Mouse (Mus musculus) heart, adult 8-10 months (tissue): ENCODE data around the gene Usp7. TPM values are rescaled to one million over a fixed set of nuclear protein-coding genes. Genes with fewer than 3 reads are reported as not detected.
A peak's percentile ranks its signal among the peaks of the same experiment; 100 is the strongest.
"Not testable (repeated sequence)": the region's sequence is repeated elsewhere in the genome, so short reads cannot be mapped to it uniquely, and the experiment has no call there.

Experiments used
- DNase-seq: peaks from one replicate; pipeline ENCODE4 v3.0.0; 2022; ENCODE audit warnings: low spot score
- total RNA-seq, 4 experiments: library from RNA; stranded (reverse); gene quantifications; 2 replicates each; pipeline ENCODE4 v1.2.4; 2022

Usp7 gene
- total RNA-seq, 4 experiments from 2014 or later, result 42.9 to 59.2 (median 48.1) TPM

DNA sequence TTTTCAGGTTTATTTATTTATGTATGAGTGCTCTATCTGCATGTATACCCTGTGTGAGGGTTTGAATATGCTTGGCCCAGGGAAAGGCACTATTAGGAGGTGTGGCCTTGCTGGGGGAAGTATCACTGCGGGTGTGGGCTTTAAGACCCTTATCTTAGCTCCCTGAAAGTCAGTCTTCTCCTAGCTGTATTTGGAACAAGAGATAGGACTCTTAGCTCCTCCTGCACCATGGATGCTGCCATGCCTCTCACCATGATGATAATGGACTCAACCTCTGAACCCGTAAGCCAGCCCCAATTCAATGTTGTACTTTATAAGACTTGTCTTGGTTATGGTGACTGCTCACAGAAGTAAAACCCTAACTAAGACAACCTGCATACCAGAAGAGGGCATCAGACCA lies 39.8 kb downstream of the Usp7 start:
- DNase-seq, result no peak

DNA sequence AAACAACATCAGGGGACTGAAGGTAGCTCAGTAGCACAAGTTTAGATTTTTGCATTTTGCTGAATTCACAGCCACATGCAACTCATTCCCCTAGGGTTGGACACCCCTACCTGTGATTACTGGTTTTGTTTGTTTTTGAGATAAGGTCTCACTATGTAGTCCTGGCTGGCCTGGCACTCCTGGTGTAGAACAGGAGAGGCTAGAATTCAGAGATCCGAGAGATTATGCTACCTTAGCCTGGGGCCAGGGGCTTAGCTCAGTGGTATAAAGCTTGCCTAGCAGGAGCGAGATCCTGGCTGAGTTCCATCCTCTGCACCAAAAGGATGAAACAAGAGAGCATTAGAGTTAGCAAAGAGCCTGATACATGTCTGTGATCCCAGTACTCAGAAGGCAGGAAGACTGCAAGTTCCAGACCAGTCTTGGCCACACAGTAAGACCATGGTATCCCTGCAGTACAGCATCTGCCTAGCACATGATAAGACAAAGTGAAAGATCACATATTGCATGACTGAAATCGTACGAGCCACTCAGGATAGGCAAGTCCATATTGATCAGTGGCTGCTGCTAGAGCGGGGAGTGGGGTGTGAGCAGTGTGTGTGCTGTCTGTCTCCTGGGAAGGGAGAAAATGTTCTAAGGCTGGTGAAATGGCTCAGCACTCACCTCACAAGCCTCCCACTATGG lies 40.4 kb downstream of the Usp7 start:
- no peak for DNase-seq

GRCm38 (mm10) chr16:8748904-8749303 lies 43.2 kb downstream of the Usp7 start:
- DNase-seq, result no peak

DNA sequence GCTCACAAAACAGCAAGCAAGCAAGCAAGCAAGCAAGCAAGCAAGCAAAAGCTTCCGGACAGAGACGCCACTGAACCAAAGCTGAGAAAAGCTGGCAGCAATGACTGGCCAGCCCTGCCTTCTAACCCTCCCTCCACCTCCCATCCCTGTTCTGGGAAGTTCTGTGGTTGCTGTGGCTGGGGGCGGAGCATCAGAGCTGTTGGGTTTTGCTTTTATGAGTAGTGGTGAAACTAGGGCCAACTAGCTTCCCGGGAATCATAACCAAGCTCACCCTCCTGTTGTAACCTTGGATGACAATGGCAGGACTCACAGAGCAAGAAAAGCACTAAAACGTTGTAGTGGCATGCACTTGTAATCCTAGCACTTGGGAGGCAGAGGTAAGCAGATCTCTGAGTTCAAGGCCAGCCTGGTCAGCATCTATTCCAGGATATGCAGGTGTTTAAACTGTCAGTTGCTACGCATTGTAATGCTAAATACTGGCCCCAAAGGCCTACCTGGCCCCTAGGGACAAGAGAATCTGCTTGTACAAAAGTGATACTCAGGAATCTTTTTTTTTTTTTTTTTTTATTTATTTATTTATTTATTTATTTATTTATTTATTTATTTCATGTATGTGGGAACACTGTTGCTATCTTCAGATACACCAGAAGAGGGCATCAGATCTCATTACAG lies 43.8 kb downstream of the Usp7 start:
- no peak for DNase-seq

- DNase-seq, result no peak
Measured at GRCm38 (mm10) chr16:8747772-8748171, 44.3 kb downstream of the Usp7 start.

GRCm38 (mm10) chr16:8746509-8746908 lies 45.6 kb downstream of the Usp7 start:
- no peak for DNase-seq

DNA sequence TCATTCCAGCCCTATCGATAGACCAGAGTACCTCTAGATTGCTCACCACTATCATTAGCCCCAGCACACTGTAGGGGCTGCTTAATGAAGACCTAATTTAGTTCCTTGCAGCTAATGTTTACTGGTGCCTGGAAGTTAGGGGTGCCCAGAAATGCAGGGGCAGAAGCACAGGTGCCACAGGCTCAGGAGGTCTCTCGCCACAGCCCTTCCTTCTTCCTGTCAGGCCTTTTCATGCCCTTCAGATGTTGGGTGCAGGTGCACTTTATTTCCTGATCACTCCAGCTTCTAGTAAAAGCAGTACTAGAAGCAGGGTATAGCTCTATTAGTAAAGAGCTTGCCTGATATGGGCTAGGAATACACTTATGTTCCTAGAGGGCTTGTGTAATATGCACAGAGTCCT lies 46.4 kb downstream of the Usp7 start:
- DNase-seq, result no peak

DNA sequence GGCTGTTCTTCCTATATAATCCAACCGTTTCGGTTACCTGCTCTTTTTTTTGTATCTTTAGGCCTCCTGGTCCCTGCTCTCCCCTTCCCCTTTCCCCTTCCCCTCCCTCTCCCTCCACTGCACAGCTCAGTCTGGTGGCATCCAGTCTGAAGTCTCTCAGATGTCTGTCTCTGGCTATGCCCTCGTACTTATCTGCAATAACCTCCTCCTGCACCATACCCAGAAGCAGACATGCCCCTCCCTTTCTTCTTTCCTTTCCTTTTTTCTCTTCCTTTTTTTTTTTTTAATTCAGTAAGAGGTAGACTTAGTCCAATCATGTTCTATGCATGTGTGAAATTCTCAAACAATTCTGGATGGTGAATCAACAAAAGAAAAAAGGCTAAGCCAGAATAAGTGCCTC lies 48.1 kb downstream of the Usp7 start:
- DNase-seq, result no peak

DNA sequence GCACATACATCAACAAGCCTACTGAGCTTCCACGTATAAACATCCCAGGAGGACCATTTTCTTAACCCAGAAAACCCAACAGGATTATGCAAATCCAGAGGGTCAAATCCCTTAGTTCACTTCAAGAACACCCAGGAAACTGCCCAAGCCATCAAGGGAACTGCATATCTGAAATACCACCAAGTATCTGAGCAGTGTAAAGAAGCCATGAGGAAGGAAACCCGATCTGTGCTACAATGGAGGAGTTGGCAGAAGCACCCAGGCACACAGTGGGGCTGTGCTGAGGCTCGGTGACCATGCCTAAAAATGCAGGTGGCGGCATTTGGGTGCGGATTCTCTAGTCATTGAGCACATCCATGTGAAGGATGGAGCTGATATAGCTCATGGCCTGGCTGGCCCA lies 50.4 kb downstream of the Usp7 start:
- no peak for DNase-seq

DNA sequence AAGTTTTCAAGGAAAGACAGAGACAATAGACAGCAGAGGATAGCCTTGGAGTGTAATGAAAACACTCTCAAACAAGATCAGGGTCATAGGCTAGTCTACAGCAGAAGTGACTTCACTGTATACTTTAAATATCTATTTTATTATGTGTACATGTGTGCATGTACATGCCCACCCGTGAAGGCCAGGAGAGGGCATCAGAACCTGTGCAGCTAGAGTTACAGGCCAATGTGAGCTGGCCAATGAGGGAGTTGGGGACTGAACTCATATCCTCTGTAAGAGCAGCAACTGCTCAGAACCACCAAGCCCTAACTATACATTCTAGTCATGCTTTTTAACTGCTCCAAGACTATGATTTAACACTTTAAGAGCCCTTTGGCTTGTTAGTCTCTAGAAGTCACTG lies 51.0 kb downstream of the Usp7 start:
- no peak for DNase-seq

GRCm38 (mm10) chr16:8738542-8739514 lies 53.3 kb downstream of the Usp7 start:
- peak; percentile 84 for DNase-seq

DNA sequence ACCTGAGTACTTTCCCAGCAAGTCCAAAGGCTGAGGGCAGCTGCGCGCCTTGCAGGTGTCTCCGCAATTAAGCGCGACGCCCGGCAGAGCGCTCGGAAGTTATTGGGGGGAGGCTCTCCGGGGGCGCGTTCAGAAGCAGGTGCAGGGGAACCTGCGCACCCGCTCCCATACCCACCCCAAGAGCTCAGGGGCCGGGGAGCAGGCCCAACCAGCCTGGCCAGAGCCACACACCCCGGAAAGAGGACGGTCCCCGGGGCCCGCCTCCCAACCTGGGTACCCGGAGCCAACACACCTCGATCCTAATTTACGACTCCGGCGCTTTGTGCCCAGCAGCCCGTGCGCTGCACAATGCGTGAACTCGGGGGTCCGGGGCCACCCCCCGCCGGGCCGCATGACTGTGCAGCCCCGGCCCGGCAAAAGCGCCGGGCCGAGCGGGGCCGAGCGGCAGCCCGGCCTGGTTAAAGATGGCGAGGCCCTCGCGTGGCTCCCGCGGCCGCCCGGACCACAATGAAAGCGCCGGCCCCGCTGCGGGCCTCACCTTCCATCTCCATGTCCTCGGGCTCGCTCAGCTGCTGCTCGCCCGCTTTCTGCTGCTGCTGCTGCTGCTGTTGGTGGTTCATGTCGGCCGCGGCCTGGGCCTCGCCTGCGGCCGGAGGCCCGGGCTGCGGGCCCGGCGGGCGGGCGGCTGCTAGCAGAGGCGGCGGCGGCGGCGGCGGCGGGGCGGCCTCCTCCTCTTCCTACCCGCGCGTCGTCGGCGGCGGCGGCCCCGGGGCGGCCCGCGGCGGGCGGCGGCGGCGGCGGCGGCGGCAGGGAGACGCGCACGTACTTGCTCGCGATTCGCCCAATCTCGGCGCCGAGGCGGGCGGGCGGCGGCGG lies 54.2 kb downstream of the Usp7 start:
- DNase-seq, result no peak

- DNase-seq, result no peak
Measured at GRCm38 (mm10) chr16:8737341-8737665, 54.8 kb downstream of the Usp7 start.

DNA sequence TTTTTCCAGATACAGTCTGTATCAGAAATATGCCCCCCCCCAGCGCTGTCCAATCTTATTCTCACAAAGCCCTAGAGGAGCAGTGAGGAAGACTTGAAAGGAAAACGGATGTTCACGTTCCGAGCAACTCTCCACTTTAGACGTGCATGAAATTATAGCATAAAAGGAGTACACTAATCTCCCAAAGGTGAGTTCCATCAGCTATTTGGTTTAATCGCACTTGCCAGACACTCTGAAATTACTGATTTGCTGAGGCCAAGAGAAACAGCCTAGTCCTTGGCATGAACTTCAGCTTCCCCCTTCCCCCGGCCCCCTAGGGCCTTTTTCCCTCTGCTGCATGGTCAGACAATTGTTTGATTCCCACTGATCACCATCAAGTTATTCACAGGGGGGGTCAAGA lies 55.4 kb downstream of the Usp7 start:
- DNase-seq, result no peak

GRCm38 (mm10) chr16:8736032-8736431 lies 56.1 kb downstream of the Usp7 start:
- DNase-seq, result no peak

DNA sequence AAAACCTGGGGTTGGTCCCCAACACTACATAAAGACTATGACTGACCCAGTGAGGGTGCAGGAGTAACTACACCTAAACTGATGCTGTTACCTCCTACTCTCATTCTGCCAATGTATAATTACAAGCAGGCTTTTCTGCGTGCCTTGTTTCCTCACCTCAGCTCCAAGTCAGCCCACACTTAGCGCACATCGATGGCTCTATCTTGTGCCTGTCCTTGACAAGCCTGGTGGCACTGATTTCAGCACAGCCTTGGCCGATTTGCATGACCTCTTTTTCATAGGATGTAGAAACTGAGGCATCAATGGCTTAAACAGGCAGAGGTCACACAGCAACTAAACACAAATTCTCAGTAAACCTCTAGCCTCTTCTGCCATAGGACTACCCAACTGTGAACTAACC lies 57.4 kb downstream of the Usp7 start:
- DNase-seq, result no peak

DNA sequence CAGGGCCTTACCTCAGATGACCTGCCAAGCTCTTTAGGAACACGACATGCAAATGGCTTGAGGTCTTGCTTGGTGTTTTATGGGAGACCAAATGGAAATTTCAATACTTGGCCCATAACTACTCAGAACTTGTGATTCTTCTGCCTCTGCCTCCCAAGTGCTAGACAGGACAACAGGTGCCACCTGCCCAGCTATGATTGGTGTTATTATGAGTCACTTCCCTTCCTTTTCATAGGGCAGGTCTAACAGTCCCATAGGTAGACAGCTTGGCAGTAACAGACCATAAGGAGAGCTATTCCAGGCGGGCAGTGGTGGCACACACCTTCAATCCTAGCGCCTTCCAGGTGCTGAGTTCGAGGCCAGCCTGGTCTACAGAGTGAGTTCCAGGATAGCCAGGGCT lies 58.5 kb downstream of the Usp7 start:
- no peak for DNase-seq

DNA sequence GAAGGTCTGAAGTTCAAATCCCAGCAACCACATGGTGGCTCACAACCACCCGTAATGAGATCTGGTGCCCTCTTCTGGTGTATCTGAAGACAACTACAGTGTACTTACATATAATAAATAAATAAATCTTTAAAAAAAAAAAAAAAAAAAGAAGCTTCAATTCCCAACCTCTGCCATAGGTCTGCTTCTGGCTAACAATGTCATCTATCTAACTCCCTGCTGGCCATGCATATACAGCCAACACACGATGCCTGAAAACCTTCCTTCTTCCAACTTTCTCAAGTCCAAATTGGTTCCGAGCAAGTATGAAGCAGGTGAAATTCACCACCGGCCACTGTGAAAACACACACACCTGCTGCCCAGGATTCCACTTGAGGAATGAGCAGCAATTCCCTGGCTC lies 59.7 kb downstream of the Usp7 start:
- DNase-seq, result not testable (repeated sequence)

GRCm38 (mm10) chr16:8731630-8732029 lies 60.5 kb downstream of the Usp7 start:
- no peak for DNase-seq

DNA sequence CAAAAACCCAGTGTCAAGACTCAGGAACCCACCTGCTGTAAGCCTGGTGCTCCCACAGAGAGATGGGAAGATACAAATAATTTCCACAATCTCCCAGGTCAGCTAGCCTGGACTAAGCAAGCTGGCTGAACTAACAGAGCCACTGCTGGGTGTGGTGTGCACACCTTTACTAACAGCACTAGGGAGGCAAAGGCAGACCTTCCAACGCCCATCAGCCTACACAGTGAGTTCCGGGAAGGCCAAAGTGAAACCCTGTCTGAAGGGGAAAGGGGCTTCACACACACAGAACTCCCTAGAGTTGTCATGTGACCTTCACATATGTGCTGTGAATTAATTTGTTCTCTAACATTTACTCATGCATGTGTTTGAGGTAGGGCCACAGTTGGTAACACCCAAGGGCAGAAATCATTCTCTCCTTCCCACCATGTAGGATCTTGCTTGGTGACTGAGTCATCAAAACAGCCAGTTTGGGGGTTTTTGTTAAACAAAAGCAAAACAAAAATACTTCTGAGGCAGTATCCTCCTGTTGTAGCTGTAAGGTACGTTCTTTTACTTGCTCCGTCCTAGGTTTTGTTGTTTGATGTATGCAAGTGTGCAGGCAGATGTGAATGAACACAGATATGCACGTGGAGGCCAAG lies 63.9 kb downstream of the Usp7 start:
- DNase-seq, result no peak

GRCm38 (mm10) chr16:8725807-8726206 lies 66.3 kb downstream of the Usp7 start:
- DNase-seq, result no peak
